Mouse (Mus musculus) telencephalon, adult 2 months (tissue): ENCODE measurements around the gene Flcn.
A peak's percentile ranks its signal among the peaks of the same experiment; 100 is the strongest.
"Not testable (repeated sequence)": the region's sequence is repeated elsewhere in the genome, so short reads cannot be mapped to it uniquely, and the experiment has no call there.

ENCODE experiments used
- DNase-seq: peaks from one replicate; pipeline ENCODE4 v3.0.0-alpha.2; 2011; ENCODE audit warnings: low read depth, low spot score

Flcn gene

DNA sequence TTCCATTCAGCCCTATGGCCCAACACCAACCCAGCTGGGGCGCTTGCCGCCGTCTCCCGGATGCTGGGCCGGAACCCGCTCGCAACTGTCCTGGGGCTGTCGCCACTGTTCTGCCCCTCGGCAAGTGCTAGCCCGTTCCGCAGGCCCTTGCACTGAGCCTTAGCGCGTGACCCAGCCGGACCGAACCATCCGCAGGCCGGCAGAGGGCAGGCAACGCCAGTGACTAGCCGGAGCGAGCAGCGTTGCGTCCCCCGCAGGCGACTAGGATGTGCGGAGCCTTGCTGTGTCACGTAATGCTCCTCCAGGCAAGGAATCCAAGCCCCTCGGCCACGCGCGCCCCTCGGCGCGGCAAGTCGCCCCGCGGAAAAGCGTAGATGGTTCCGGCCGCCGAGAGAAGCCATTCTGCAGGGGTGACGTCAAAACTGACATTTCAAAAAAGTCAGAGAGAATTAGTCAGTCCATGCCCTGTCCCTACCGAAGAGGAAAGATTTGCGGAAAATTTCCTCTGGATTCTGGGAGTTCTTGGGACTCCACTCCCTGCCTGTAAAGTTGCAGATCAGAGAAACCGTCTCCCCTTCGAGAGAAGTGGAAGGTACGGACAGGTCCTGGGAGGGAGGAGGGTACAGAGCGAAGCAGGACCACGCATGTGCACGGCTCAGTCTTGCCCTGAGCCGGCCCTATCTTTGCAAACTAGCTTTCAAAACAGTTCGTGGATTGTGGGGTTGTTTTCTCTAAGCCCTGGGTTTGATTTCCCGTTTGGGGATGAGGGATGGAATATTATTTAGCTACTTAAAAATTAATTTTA, at the start of gene Flcn:
Flcn (minus strand) TSS at position 347 of the 805 bp plus-strand sequence.
- peak; percentile 93 for DNase-seq

DNA sequence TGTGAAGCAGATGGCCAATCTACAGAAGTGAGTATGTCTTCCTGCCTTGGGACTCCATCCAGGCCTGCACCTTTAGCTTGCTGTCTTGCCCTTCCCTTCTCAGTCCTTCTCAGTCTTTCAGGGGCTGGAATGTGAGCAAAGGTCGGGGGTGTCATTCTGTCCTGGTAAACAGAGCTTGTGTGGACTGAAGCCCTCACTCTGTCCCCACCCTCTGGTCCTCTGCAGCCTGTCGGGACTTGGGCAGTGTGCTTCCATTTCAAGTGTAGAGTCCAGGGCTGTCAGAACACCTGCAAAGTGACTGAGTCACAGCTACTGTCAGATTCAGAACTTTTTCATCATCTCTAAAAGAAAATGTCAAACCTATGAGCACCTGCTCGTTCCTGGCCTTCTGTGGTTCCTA, 43.0 kb upstream of the Flcn start:
- DNase-seq: no peak

DNA sequence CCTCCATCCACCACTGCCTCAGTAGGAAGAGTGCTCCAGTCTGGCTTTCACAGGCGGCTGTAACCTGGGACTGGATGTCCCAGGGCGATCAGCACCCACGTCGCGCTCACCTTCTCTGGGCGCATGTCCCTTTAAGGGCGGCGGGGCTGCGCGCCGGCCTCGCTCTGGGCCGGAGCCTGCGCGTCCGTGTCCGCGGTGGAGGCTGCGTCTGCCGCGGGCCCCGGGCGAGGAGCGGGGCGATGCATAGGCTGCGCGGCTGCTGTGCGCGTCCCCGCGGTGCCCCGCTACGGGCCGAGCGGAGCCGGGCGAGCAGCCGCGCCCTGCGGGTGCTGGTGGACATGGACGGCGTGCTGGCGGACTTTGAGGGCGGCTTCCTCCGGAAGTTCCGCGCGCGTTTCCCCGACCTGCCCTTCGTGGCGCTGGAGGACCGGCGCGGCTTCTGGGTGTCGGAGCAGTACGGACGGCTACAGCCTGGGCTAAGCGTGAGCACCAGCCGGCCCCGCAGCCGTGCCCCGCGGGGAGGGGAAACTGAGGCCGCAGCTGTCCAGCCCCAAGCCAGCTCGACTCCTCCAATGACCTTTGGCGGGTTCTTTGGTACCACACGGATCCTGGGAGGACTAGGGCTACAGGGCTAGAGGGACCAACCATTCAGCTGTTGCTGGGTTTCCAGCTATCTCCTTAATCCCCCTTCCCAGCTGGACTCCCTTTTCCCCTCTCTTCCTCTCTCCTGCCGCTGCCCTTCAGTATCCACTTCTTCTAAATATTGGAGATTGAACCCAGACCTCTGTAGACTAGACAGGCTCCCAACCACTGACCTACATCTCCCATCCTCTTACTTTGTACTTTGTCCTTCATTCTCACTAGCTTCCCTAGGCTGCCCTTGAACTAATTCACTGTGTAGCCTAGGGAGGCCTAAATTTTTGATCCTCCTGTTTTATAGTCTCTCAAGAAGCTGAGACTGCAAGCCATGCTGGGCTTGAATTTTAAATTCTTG, 38.4 kb upstream of the Flcn start:
- DNase-seq: no peak

DNA sequence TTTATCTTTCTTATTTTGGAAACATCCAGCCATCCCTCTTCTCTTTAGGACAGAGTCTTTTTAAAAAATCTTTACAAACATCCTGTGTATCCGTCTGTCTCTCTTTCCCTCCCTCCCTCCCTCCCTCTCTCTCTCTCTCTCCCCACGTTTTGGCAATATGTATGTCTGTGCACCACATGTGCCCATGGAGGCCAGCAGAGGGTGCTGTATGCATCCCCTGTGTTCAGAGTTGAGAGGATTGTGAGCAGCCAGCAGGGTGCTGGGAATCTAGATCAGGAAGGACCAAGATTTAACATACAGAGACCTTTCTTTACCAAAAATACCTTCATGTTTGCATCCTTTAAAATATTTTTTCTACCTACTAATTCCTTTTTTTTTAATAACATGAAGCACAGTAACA, 37.3 kb upstream of the Flcn start:
- DNase-seq: no peak

DNA sequence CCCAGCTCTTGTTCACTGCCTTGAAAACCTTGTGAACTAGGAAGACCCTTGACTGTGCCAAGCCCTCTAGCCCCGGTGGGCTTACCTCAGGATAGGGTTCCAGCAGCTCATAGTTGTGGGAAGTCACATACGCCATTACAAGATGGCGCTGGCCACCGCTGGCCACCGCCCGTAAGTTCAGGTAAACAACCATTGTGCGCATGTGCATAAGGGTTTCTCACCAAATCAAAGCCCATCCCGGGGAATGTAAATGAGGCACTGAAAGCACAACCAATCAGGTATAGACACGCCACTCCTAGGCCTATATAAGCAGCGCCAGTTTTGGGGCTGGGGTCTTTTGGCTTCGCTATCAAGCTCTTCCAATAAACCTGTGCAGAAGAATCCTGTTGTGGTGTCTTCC, 36.5 kb upstream of the Flcn start:
- no peak for DNase-seq

DNA sequence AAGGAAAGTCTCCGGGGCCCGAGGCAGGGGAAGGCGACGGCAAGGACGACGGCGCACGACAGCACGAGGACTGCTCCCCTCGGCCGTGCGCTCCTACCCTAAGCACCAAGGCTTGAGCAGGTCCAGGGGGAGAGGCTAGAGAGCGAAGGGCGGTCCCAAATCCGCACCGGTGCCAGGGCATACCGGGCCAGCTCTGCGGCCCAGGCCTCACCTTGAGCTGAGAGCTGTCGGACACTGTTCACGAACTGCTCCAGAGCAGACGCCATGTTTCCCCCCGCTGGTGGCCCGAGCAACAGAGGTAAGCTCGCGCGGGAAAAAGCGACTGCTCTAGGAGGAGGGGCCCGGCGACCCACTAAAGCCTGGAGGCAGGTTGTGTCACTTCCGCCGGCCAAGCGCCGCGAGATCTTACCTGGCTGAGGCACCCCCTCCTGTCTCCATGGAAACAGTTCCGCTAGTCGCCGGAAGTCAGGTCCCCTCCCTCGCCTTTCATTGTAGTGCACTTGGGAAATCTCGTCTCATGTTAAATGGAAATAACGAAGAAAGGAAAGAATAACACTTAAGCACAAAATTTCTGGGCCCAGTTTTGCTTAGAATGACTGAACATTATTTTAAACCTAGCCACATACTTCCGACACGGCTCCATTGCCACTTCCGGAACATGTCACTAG, 29.8 kb upstream of the Flcn start, which contains the start of gene Cops3:
Cops3 (minus strand) TSS at position 380 of the 668 bp plus-strand sequence.
- DNase-seq: peak; percentile 97

DNA sequence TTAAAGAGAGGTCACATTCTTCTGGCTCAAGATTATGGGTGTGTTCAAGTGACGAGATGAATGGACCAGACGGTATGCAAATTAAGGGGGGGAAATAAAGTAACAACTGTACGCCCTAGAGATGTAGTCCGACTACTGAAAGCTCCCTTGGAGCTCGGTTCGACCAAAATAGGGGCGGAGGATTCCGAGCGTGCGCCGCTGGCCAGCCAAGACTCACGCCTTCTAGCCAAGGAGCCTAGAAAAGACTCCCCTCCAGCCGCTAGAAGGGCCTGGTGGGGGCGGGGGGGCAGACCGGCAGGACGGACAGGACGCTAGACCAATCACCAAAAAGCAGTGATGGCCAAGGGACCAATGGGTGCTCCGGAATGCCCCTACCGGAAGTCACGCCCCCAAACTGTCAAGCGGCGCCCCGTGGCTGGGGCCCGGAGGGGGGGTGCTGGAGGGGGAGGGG, 29.2 kb upstream of the Flcn start, which contains the start of gene Nt5m:
Nt5m (plus strand) TSS at position 440 of the 451 bp plus-strand sequence.
- peak; percentile 94 for DNase-seq

DNA sequence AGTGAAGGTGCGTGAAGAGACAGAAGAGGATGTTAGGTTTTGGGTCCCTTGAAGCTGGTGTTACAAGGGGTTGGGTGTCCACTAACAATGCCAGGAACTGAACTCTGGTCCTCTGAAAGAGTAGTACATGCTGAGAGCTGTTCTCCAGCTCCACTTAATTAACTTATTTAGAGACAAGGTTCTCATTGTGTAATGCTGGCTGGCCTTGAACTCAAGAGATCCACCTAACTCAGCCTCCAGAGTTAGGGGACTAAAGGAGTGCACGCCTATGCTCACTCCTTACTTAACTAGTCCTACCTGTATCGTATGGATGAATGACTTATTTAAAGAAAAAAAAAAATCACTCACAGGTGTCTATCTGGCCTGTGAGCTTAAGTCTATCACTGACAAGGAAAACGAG, 28.6 kb upstream of the Flcn start:
- DNase-seq: no peak

DNA sequence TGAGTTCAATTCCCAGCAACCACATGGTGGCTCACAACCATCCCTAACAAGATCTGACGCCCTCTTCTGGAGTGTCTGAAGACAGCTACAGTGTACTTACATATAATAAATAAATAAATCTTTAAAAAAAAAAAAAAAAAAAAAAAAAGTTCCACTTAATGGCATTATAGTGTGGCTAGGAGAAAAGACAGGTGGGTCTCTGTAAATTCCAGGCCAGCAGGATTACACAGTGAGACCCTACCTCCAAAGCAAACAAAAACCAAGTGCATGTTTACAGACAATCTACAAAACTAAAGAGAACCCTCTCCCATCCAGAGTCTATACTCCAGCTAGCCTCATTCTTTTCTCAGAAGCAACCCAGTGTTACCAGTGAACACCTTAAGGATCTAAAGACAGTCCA, 28.0 kb upstream of the Flcn start:
- not testable (repeated sequence) for DNase-seq

DNA sequence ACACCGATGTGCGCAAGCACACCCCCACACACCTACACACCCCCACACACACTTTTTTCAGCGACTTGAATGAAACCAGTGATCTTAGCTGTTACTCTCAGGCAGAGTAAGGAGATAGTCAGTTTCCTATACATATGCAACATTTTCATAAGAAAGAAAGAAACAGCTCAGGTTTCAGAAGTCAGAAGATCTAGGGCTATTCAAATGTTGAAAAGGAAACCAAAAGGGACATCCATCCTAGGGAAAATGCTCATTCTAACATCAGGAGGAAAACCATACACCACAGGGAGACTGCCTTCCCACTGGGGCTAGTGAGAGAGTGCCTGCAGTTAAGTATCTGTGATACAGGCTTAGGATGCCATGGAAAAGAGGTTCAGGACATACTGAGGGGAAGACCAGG, 11.8 kb upstream of the Flcn start:
- no peak for DNase-seq

DNA sequence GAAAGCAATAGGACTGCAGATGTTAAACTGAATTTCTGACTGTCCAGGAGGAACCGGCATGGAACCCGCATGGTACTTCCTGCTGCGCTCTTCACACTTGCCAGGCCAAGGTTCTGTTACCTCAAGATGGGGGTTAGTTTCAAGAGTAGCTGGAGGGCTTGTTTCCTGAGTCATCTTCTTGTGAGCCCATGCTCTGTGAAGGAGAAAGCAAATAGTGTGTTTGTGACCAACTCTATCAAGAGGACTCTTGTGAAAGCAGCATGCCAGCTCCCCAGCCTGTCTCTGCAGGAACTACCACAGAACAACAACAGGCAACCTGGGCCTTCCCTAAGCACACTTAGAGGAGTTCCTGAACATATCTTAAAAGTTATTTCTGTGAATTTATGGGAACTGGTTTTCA, 8.1 kb upstream of the Flcn start:
- no peak for DNase-seq

DNA sequence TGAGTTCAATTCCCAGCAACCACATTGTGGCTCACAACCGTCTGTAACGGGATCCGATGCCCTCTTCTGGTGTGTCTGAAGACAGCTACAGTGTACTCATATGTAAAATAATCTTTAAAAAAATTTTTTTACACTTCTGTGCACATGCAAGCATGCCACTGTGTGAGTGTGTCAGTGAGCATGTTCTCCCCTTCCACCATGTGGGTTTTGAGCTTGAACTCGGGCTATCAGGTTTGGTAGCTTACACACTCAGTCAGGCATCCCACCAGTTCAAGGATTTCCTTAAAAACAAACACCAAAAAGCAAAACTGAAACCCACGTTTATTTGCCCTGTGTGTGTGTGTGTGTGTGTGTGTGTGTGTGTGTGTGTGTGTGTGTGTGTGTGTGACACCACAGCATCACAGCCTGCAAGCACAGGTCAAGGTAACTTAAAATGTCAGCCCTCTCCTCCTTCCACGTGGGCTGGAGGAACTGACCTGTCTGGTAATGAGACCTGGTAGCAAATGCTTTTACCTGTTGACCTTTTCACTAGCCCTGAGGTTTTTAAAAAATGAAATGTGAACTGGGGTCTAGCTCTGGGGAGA, 5.8 kb upstream of the Flcn start:
- no peak for DNase-seq

DNA sequence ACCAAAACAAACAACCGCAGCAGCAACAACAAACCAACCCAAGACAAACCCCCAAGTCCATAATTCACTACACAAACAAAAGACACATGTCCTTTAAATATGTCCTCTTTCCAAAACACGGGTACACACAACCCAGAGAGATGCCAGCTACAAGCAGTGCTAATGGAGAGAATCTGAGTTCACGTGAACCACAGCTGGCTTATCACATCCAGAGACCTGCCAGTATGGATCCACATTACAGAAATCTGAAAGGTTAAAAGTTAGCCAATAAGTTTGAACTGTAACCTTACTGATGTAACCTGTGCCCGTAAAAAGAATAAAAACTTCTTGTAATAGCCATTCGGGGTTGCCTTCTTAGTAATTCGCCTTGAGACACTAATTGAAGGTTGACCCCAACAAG, 5.1 kb upstream of the Flcn start:
- DNase-seq: no peak

DNA sequence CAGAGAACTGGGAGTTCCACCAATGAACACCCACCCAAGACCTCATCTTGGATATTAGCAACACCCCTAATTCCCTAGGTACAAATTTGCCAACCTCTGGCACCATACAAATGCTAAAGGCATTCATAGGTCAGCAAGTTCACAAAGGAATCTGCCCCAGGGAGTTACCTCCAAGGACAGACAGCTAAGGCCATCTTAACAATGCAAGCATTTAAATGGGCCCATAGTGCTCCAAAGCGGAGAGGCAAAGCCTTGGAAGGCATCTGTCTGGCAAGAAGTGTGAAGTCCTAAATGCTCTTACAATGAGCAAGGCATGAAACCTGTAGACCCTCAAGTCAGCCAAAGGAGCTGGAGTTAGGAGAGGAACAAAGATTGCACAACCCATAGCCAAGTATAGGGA, 4.5 kb upstream of the Flcn start:
- DNase-seq: no peak

DNA sequence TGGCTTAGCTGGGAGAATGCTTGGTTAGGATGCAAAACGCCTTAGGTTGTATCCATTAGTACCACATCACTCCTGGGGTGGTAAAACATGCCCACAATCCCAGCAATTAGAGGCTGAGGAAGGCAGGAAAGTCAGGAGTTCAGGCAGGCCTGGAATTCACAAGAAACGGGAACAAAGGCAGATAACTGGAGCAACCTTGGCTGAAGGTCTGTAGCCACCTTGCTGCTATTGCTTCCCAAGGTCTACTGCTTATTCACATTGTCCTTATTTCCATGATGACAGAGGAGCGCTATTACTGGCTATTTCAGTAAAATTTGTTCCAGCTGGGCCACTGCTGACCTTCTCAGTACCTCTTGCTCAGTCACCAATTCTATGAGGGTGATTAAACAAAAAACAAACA, 3.5 kb upstream of the Flcn start:
- DNase-seq: no peak

DNA sequence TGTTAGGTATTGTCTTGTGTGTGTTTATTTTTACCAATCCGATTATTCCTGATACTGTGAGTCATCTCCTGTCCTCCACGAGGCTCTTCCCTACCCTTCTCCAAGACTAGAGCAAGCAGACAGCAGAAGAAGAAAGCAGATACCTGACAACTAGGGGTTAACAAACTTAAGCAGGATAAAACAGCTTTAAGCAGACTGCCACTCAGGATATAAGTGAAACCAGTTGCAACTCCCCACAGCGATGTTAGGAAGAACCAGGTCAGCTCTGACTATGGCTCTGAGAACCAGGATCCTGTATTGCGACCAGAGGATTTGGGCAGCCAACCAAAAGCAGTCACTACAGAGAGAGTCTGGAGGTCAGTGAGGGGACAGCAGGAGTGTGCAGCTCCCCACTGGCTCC, 1.4 kb upstream of the Flcn start:
- DNase-seq: no peak

DNA sequence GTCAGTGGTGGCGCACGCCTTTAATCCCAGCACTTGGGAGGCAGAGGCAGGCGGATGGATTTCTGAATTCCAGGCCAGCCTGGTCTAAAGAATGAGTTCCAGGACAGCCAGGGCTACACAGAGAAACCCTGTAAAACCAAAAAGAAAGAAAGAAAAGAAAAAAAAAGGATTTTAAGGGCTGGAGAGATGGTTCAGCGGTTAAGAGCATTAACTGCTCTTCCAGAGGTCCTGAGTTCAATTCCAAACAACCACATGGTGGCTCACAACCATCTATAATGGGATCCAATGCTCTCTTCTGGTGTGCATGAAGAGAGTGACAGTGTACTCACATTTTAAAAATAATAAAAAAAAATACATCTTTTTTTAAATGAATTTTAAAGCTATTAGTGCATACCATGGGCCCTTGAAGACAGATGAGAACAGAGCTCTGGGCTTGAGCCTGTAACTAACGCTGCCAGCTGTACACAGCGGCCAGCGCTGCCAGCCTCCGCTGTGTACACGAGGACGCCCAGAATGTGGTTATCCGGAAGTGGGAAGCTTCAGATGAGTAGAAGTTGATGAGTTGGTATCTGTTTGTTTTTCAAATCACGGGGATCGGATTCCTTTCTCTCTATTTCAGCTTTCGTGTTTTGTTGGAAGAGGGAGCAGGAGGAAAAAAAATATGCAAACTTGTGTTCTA, 803 bp upstream of the Flcn start:
- DNase-seq: no peak

DNA sequence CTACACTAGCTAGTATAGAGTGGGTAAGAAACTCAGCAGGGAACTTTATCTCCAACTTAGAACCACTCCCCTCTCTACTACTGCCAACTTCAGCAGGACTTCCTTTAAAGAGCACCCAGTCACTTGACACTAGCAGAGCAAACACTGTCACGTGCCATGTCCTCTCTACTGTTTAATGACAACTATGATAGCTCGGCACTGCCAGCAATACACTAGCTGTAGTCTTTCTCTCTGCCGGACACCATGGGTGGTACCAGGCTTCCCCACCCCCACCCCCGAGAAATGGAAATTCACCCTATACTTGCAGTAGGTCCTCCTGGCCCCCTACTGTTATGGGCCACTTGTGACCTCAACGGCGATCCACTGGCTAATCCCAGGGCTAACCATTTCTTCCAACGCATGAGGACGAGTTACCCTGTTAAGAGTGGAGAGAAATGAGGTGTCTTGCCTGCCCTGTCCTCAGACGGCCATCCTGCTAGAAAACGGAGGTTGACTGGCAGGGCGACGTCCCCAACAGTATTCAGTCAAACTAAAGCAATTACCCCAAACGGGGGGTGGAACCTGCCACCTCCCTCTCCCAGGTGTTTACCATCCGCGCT, 646 bp downstream of the Flcn start:
- DNase-seq: no peak

DNA sequence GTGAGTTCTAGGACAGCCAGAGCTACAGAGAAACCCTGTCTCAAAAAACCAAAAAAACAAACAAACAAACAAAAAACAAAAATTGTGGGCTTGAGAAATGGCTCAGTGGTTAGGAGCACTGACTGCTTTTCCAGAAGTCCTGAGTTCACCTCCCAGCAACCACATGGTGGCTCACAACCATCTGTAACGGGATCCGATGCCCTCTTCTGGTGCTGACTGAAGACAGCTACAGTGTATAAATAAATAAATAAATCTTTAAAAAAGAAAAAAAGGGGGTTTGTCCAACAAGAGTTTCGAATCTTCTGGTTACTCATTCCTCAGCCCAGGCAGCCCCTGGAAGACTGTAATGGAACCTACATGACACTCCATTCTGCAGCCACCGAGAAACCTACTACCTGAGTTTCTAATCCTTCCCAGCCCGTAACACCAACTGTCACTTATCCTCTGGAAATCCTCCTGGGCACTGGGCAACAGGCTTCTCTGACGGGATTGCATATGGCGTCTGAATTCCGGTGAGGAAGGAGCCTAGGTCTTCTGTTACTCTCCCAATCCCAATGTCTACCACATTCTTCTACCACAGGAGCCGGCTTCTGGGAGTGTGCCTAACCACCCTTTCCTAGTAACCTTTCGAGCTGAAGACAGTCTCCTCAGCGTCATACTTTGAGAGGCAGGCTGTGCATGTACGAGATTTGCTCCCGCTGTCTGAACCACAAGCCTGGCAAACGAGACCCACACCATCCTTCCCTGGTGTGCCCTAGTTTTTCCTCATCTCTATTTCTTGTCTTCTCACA, 1.5 kb downstream of the Flcn start:
- no peak for DNase-seq

DNA sequence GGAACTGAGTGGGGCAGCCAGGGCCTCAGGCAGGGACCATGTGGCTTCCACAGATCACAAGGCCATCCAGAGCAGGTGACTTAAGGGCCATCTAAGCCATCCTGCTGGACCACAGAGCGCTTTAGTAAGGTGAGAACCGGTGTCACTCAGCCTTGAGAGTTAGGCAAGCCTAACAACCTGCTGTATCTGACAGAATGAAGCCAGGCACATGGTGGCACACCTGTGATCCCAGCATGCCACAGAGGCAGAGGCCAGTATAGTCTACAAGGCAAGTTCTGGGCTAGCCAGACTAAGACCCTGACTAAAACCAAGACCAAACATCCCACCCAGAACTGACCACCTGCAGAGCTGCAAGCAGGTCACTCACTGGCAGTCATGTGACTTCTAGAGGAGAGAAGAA, 4.2 kb downstream of the Flcn start:
- DNase-seq: no peak
